Mouse (Mus musculus) forebrain, embryonic 11.5 days (tissue): ENCODE measurements around the gene Usb1. TPM values are rescaled to one million over a fixed set of nuclear protein-coding genes. Genes with fewer than 3 reads are reported as not detected.

ENCODE experiments used
- ATAC-seq: fragments of 200-750 bp; cut with Nextera tagmentation; replicated peaks from 2 replicates; pipeline ENCODE4 v1.8.0; 2017; ENCODE audit warnings: moderate TSS enrichment; ENCODE audit not compliant: low FRiP score
- DNase-seq: peaks from one replicate; pipeline ENCODE4 v3.0.0-alpha.2; 2017; ENCODE audit warnings: low spot score
- H3K27ac ChIP-seq: fragments of 300-500 bp; sonication (generic); 2 replicates; pipeline ENCODE4 v1.5.1; 2014; ENCODE audit warnings: low read depth, low read length
- H3K27me3 ChIP-seq: fragments of 300-500 bp; sonication (generic); 2 replicates; pipeline ENCODE4 v1.6.1; 2014; ENCODE audit warnings: mild to moderate bottlenecking, low read length, mixed read lengths; ENCODE audit not compliant: control insufficient read depth, insufficient read depth
- H3K36me3 ChIP-seq: fragments of 300-500 bp; sonication (generic); 2 replicates; pipeline ENCODE4 v1.6.1; 2014; ENCODE audit warnings: mild to moderate bottlenecking, low read length, moderate library complexity, mixed read lengths; ENCODE audit not compliant: control insufficient read depth, insufficient read depth
- H3K4me1 ChIP-seq: fragments of 300-500 bp; sonication (generic); replicated peaks from 2 replicates; pipeline ENCODE4 v1.6.1; 2014; ENCODE audit warnings: low read length, mixed read lengths; ENCODE audit not compliant: control insufficient read depth, insufficient read depth
- H3K4me2 ChIP-seq: fragments of 300-500 bp; sonication (generic); 2 replicates; pipeline ENCODE4 v1.6.1; 2014; ENCODE audit warnings: low read depth, mild to moderate bottlenecking, low read length, moderate library complexity, mixed read lengths; ENCODE audit not compliant: severe bottlenecking
- H3K4me3 ChIP-seq: fragments of 300-500 bp; sonication (generic); 2 replicates; pipeline ENCODE4 v1.5.1; 2014; ENCODE audit warnings: low read depth, low read length
- H3K9ac ChIP-seq: fragments of 300-500 bp; sonication (generic); 2 replicates; pipeline ENCODE4 v1.6.1; 2014; ENCODE audit warnings: low read length
- H3K9me3 ChIP-seq: fragments of 300-500 bp; sonication (generic); 2 replicates; pipeline ENCODE4 v1.6.1; 2016; ENCODE audit warnings: low read length, mixed read lengths; ENCODE audit not compliant: control insufficient read depth
- WGBS: fragments of 180-500 bp; shearing (Covaris S2); extraction: QIAGEN DNeasy Blood & Tissue Kit; methylation state at CpG from one replicate; pipeline ENCODE4 v1.1.7; 2014; 5-methylcytosine and 5-hydroxymethylcytosine counted together
- polyA plus RNA-seq: library from polyadenylated mRNA; unstranded; fragments of >200 nt; fragmentation: Nextera tagmentation; extraction: Ambion mirVana; gene quantifications from 2 replicates; pipeline ENCODE4 v1.2.1, GENCODE M21; 2014

The Usb1 gene
- 43.1 and 46.5 TPM in 2 replicates for polyA plus RNA-seq

DNA sequence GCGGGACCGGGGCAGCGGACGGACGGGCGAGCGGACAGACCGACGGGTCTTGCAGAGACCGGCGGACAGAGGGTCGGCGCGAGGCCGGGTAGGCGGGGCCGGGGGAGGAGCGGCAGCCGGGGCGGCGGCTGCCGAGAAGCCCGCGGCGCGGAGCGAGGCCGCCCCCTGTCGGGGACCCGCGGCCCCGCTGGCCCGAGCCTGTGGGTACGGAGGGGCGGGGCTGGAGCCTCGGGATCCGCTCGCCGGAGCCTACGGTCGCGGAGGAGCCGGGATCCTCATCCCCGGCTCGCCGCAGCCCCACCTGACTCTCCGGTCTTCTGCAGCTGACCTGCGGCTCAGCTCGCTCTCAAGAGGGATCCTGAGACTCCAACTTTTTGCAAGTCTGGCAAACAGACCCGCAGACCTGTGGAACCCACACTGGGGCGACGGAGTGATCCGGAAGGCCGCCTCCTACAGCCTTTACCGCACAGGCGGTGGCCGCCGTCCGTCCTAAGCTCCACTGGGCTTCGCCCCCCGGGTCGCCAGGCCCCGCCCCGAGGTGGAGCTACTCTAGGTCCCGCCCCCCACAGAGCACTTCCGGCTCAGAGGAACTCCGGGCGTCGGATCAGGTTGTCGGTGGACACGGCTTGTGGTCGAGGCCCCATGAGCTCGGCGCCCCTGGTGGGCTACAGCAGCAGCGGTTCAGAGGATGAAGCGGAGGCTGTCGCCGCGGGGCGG, at the start of gene Usb1, which contains the start of gene Zfp319:
Gene Usb1 (plus strand): TSS at position 565 of the 717 bp plus-strand sequence.
Gene Zfp319 (minus strand): TSS at position 231 of the 717 bp plus-strand sequence.
- DNase-seq (peak; percentile 97), ATAC-seq (peak; percentile 93)
- WGBS = under 1% methylated on average over 79 of the region's 80 CpGs
- H3K4me2 ChIP-seq = peak within 1 kb of the TSS; percentile 85
- peak within 1 kb of the TSS; percentile 69 for H3K4me3 ChIP-seq
- H3K4me1 ChIP-seq = no peaks in the 10 kb centered on the region; the same call in 1 of the 2 replicates
- no peaks in the 10 kb centered on the region for H3K27me3 ChIP-seq
- no peaks in the 10 kb centered on the region for H3K9me3 ChIP-seq
- peak within 1 kb of the TSS; percentile 94 for H3K9ac ChIP-seq
- peaks cover 17% of the 10 kb centered on the region for H3K36me3 ChIP-seq
- peak within 1 kb of the TSS; percentile 93 for H3K27ac ChIP-seq

DNA sequence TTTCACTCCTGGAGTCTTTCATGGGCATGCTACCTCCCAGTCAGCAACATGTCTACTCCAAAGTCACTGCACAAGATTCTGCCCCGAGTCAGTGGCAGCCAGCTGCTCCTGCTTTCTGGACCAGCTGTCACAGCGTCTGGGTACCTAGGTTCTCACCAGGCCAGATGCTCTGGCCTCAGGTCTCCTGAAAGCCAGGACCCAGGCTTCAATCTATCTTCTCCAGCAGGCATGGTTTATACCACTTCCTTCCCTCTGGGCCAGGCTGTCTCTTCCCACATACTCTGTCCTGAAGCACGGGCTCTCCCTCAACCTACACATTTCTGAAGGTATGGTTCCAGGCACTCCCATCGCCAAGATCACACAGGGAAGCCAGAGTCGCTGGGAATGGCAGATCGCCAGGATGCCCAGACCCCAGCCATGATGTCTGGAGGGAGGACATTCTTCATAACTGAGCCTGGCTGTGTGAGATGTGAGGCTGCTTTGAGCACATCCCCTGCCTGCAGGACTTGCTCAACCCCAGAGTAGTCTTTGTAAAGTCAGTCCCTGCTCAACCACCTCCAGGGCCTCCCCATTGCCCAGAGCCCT, 42.9 kb upstream of the Usb1 start:
- no peak overlapping the region for H3K4me2 ChIP-seq
- H3K4me3 ChIP-seq = no peak overlapping the region
- no peaks in the 10 kb centered on the region for H3K4me1 ChIP-seq
- H3K9me3 ChIP-seq = no peaks in the 10 kb centered on the region
- ATAC-seq (no peak), DNase-seq (no peak)
- 80% methylated on average over 6 of the region's 6 CpGs for WGBS
- no peak overlapping the region for H3K27ac ChIP-seq
- H3K27me3 ChIP-seq = no peaks in the 10 kb centered on the region
- H3K36me3 ChIP-seq = no peaks in the 10 kb centered on the region
- H3K9ac ChIP-seq = no peak overlapping the region

DNA sequence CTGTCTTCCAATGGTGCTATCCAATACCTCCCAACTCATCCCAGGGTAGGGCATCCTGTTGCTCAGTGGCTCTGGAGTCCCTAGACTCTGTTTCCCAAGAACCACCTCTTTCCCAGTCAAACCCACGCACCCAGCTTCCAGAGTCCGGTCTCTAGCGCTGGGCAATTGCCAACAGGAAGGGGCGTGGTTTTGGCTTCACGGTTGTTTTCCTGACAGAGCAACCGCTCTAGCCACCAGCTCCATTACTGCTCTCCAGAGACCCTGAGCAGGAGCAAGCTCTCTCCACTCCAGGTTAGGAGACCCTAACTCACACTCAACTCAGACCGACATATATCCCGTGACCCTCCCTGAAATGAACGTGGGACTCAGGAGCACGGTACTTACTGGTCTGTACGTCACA, 38.9 kb upstream of the Usb1 start:
- no peak for DNase-seq
- no peak overlapping the region for H3K4me2 ChIP-seq

DNA sequence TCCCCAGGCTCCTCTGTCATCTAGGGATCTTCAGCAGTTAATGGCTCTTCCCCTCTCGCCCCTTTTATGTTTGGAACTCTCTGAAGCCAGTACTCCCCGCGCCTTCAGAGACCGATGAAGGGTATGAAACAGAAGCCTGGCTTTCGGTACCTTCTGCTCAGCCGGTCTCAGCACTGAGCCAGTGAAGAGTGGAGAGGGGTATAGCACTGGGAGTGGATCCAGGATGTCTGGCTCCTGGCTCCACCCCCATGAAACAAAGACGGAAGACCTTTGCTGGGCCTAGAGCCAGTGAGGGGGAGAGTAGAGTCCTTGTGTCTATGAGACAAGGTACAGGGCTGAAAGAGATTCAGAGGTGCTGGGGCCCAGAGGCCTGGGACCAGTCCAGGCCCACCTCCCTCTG, 38.2 kb upstream of the Usb1 start:
- WGBS = 84% methylated on average over 7 of the region's 7 CpGs

More for the DNA sequence above, 38.9 kb upstream of the Usb1 start:
- H3K4me1 ChIP-seq = no peaks in the 10 kb centered on the region
- no peak overlapping the region for H3K4me3 ChIP-seq
- no peaks in the 10 kb centered on the region for H3K9me3 ChIP-seq
- 87% methylated on average over 11 of the region's 11 CpGs for WGBS
- no peak for ATAC-seq
- H3K9ac ChIP-seq = no peak overlapping the region
- H3K27me3 ChIP-seq = no peaks in the 10 kb centered on the region
- no peak overlapping the region for H3K27ac ChIP-seq
- no peaks in the 10 kb centered on the region for H3K36me3 ChIP-seq

DNA sequence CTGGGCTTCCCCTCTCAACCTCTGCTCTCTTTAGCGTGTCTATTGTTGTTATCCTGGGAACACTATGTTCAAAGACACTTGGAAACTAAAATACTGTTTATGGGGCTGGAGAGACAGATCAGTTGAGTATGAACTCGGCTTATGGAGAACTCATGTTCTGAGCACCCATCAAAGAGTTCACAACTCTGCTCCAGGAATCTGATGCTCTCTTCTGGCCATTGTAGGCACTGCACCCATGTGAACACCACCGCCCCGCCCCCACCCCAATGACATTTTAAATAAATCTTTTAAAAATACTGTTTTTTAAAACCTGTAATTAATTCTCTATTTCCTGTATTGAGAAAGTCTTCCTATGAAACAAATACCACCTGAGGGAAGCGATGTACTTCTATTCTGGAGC, 29.7 kb upstream of the Usb1 start:
- H3K4me3 ChIP-seq = no peak overlapping the region
- H3K36me3 ChIP-seq = no peaks in the 10 kb centered on the region
- ATAC-seq (no peak), DNase-seq (no peak)
- H3K27me3 ChIP-seq = no peaks in the 10 kb centered on the region
- 34% methylated on average over 5 of the region's 5 CpGs for WGBS
- H3K9ac ChIP-seq = no peak overlapping the region
- H3K4me2 ChIP-seq = no peak overlapping the region
- H3K27ac ChIP-seq = no peak overlapping the region
- no peaks in the 10 kb centered on the region for H3K9me3 ChIP-seq
- H3K4me1 ChIP-seq = no peaks in the 10 kb centered on the region

More for the DNA sequence above, 38.2 kb upstream of the Usb1 start:
- no peaks in the 10 kb centered on the region for H3K9me3 ChIP-seq
- H3K27me3 ChIP-seq = no peaks in the 10 kb centered on the region
- no peak overlapping the region for H3K9ac ChIP-seq
- H3K36me3 ChIP-seq = no peaks in the 10 kb centered on the region
- H3K4me1 ChIP-seq = no peaks in the 10 kb centered on the region
- H3K27ac ChIP-seq = no peak overlapping the region
- H3K4me3 ChIP-seq = no peak overlapping the region
- ATAC-seq = no peak
- H3K4me2 ChIP-seq = no peak overlapping the region
- DNase-seq = no peak

DNA sequence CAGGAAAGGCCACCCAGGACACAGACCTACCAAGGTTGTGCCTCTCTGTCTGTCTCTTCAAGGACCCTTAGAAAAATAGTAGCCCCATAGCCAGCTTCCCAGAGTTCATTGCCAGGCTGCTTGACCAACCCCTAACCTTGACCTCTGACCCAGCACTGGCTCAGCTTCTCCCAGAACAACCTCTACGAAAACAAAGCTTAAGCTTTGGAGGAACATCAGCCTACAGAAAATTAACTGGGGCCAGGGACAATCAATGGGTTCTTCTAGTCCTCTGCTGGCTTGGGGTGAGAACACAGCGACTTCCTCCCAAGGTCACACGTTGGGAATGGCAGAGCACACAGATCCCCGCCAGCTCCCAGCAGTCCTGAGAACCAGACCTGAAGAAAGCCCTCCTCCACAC, 26.6 kb upstream of the Usb1 start:
- no peaks in the 10 kb centered on the region for H3K9me3 ChIP-seq
- DNase-seq (no peak), ATAC-seq (no peak)
- H3K27ac ChIP-seq = no peak overlapping the region
- no peak overlapping the region for H3K4me3 ChIP-seq
- H3K4me2 ChIP-seq = no peak overlapping the region
- H3K9ac ChIP-seq = no peak overlapping the region
- no peaks in the 10 kb centered on the region for H3K27me3 ChIP-seq
- 75% methylated on average over 4 of the region's 4 CpGs for WGBS
- no peaks in the 10 kb centered on the region; the same call in 1 of the 2 replicates for H3K4me1 ChIP-seq
- no peaks in the 10 kb centered on the region for H3K36me3 ChIP-seq

DNA sequence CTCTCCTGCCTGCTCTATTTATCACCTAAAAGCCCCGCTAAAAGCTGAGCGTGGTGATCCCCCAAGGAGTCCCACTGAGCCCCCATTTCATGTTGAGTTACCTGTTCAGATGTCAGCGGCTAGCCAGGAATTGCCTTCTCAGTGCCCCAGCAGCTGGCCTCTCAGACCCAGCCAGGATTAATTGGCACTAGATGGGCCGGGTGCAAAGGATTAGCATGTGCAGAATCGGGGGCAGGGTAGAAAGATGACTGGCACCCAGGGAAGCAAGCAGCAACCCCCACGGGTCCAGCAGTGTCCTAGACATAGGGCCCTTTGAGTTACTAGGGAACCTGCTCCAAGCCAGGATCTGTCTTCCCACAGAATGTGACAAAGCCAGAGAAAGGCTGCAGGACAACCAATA, 25.7 kb upstream of the Usb1 start, which contains the start of gene Cngb1:
Gene Cngb1 (minus strand): TSS at position 155 of the 400 bp plus-strand sequence.
- Histone ChIP-seq H3K4me1 (peaks cover 3% of the 10 kb centered on the region; the same call in 1 of the 2 replicates), H3K4me2 (no peak within 1 kb of the TSS), H3K4me3 (no peak within 1 kb of the TSS), H3K9me3 (no peaks in the 10 kb centered on the region), H3K27ac (no peak within 1 kb of the TSS), H3K9ac (no peak within 1 kb of the TSS), H3K27me3 (no peaks in the 10 kb centered on the region), H3K36me3 (no peaks in the 10 kb centered on the region)
- DNase-seq = no peak
- 47% methylated on average over 6 of the region's 6 CpGs for WGBS
- ATAC-seq = no peak

DNA sequence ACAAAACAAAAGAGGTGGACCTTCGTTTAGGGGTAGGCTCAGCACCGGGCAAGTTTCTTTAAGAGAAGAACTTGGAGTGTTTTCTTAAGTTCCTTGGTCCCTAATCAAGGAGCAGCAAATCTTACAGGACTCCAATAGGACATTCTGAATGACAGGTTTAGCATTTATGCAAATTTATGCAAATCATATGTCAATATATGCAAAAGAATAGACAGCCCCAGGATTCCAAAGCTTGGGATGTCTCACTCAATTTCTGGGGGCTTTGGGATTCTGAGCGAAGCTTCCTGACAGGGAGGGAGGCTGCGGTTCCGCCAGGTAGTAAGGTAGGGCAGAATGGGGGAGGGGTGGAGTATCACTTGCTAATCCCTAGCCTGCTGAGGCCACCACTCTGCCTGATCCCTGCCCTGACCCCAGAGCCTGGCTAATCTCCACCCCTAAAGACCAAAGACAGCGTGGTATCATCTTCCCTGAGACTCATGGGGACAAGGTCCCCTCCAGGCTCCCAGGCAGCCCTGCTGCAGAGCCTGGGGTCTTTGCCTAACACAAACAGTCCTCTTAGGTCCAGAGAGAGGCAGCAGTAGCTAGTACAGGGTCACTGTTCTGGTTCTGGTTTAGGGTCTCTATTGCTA, 21.6 kb upstream of the Usb1 start, which contains the start of gene Tepp:
Gene Tepp (plus strand): TSS at position 225 of the 629 bp plus-strand sequence.
- no peaks in the 10 kb centered on the region for H3K36me3 ChIP-seq
- no peaks in the 10 kb centered on the region for H3K27me3 ChIP-seq
- DNase-seq = no peak
- ATAC-seq = no peak; the same call in 1 of the 2 replicates
- H3K27ac ChIP-seq = no peak within 1 kb of the TSS
- H3K4me3 ChIP-seq = no peak within 1 kb of the TSS
- no peak within 1 kb of the TSS for H3K9ac ChIP-seq
- no peak within 1 kb of the TSS for H3K4me2 ChIP-seq
- 13% methylated on average over 6 of the region's 6 CpGs for WGBS
- H3K9me3 ChIP-seq = no peaks in the 10 kb centered on the region
- H3K4me1 ChIP-seq = peaks cover 3% of the 10 kb centered on the region; the same call in 1 of the 2 replicates
